Mouse (Mus musculus) ES-CJ7 (cell line): Measurements from ENCODE around the gene Dusp5.

Experiments
- DNase-seq: peaks from one replicate; pipeline ENCODE4 v3.0.0; 2011; ENCODE audit warnings: low read depth, low spot score

Gene Dusp5

GRCm38 (mm10) chr19:53543602-53544001, 14.7 kb downstream of the Dusp5 start:
- no peak for DNase-seq

DNA sequence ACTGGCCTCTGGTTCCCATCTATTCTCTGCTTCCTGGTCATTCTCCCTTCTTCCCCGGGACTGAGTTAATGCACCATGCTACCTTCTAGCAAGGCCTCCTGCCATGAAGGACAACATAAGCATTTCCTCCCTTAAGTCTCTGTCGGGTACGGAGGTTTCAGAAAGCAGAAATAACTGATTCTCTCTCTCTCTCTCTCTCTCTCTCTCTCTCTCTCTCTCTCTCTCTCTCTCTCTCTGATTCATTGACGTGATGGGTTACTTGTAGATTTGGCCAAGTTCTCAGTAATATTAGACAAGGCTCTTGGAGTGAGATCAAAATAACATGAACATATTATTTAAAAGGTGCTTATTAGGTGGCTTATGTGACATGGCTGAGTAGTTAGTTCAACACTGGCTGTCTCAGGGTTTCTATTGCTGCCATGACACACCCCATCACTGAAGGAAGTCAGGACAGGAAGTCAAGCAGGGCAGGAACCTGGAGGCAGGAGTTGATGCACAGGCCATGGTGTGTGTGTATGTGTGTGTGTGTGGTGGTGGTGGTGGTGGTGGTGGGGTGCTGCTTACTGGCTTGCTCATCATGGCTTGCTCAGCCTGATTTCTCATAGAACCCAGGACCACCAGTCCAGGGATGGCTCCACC, 16.1 kb downstream of the Dusp5 start:
- DNase-seq = no peak

- no peak for DNase-seq
These were observed 18.7 kb downstream of the Dusp5 start for GRCm38 (mm10) chr19:53547597-53547996.

DNA sequence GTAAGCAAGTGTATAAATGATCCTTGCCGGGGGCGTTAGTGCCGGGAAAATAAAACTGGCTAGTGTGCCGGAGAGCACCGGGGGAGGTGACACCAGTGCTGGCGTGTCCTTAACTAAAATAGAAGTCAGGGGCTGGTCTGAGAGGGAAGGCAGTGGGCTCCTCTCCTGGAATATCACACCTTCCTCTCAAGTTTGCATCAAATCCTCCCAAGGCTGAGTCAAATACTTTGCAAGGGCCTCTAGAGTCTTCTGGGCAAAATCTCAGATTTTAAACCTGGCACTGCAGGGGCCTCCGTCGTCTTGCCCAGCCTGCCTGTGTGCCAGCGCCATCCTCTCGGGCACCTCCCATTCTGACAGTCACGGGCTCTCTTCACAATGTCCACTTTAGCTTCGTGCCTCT, 22.1 kb downstream of the Dusp5 start:
- DNase-seq = no peak

DNA sequence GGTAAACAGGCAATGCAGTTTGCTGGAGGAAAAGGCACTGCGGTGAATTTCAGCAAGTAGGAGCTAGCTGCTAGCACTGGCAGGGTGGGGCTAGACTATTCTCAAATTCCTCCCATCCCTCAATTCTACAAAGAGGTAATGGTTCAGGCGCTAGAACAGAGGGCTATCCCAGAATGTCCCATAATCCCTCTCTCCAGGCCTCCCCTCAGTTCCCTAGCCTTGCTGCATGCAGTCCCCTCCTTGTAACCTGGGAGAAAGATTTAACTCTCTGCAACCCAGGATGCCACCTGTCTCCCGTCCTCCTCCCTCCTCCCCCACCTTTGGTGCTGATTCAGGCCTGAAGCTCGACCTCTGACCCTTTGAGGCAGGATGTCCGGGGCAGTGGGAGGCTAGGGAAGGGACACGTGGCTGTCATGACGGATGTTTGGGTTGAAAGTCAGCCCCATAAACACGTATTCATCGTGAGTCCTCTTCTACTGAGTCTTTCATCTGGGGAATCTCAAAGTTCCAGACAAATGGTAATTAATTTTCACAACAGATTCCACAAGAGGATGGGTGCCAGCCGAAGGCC, 23.4 kb downstream of the Dusp5 start:
- DNase-seq = peak; percentile 71

- DNase-seq = no peak
These were observed 23.9 kb downstream of the Dusp5 start for GRCm38 (mm10) chr19:53552795-53553194.

DNA sequence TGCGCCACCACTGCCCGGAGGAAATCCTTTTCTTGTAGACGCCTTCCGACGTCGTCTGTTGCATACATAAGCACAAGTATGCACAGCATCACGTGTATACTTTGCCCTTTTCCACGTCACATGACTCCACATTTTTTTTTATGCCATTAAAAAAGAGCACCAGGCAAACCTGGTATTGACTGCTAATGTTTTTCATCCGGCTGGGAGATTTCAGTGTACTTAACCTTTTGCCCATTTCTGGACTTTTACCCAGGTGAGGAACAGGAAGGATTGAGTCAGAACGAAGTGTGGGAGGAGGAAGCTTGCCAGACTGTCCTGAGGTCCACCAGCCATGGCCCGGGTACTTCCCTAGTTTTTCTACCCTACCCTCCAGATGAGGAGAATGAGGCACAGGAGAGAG, 25.5 kb downstream of the Dusp5 start:
- DNase-seq = no peak

- DNase-seq = no peak
These were observed 26.2 kb downstream of the Dusp5 start for GRCm38 (mm10) chr19:53554981-53555616.

DNA sequence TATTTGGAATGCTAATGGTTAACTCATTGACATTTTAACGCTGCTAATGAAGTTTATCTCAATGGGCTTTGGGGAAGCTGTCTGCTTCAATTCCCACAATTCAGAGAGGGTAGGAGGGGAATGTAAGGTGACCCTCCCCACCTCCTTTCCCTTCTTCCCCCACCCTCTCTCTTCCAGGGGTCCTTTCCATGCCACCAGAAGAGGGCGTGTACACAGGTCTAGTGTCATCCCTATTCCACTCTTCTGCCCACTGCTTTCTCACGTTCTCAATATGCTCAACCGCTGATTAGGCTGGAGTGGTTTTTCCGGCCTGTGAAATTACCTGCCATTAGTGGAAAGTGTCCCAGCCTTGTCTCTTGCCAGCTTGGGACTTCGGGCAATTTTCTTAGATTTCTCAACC, 27.9 kb downstream of the Dusp5 start:
- DNase-seq = peak; percentile 59

DNA sequence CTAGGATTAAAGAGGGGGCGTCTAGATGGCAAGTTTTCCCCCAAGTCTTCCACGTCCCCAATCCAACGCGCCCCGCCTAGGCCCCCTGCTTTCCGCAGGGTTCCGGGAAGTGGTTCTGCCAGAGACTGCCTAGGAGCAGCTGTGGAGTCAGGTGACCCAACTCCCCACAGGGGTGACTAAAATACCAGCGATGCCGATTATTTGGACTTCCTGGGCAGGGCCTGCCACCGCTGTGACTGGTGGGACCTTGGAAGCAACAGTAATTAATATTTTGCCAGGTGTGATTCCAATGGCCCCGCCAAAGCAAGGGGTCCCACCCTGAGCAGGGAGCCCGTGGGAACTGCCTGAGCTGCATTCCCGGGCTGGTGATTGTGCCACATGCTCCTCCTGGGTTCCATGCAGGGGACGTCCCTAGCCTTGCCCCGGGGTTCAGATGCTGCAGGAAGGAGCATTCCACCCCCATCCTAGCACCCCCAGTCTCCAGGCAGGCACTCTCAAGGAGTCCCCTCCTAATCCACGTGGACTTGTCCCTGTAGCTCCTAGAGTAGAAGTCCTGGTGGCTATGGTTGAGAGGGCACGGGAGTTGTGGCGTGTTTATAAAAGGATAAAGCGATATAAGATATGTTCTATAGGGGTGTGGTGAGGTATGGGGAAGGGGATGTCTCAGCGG, 28.5 kb downstream of the Dusp5 start:
- DNase-seq = peak; percentile 68

DNA sequence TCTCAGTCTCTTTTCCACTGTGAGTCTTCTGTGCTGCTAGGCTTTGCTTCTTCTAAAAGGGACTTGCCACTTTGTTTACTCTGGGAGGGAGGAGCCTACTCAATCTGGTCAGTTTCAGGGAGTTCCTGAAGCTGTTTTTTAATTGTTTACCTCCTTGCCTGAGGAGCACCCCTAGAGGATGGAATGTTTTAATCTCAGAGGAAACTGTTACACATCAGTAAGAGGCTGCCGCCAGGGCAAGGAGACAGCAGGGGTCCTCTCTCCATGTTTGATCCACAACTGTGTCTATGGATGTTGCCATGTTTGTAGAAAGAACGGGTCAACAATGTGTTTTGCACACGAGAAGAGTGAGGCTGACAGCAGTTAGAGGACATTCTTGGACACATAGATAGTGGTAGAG, 31.5 kb downstream of the Dusp5 start:
- peak; percentile 64 for DNase-seq

GRCm38 (mm10) chr19:53564174-53564573, 35.3 kb downstream of the Dusp5 start:
- DNase-seq = no peak

DNA sequence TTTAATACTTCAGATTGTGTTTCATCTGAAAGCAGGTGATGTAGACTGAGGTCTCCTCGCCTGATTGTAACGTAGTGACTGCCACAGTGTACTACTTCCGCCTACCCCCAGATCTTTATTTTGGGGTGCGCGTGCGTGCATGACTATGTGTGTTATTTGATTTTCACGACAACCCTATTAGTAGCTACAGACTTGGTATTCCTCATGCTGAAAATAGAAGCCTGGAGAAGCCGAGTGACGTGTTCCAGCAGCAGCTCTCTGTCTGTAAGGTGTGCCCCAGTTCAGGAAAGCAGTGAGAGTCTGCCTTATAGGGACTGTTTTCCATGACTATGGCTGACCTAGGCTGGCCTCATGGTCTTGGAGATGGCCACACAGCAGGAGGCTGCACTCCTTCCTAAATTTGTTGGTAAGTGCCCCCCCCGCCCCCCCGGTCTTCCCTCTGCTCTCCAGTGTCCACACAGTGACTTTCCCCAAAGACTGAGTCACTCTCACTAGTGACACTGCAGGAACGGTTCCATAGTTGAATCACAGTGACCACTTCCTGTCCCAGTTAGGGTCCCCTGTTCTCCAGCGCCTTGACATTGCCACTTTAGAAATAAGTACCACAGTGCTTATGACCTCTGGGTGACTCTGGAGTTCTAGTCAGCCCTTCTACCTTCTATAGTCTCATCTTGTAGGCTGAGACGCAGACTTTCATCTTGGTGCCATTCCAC, 36.8 kb downstream of the Dusp5 start:
- no peak for DNase-seq

- no peak for DNase-seq
These were observed 39.0 kb downstream of the Dusp5 start for GRCm38 (mm10) chr19:53567864-53568263.

DNA sequence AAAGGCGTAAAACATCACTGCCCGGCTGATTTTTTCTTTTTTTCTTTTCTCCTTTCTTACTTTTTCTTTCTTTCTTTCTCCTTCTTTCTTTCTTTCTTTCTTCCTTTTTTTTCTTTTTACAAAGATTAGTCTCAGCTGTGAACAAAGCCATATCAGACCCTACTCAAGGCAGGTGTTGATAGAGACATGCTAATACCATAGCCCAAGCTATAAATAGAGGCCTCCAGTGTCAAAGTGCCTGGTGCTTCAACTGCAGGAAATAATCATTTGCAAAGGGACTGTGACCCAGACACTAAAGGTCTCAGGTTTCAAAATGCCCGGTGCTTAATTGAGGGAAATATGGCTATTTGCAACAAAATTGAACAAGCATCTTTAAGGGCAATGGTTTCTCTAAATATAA, 39.6 kb downstream of the Dusp5 start:
- DNase-seq = no peak

GRCm38 (mm10) chr19:53571056-53571455, 42.1 kb downstream of the Dusp5 start:
- no peak for DNase-seq

DNA sequence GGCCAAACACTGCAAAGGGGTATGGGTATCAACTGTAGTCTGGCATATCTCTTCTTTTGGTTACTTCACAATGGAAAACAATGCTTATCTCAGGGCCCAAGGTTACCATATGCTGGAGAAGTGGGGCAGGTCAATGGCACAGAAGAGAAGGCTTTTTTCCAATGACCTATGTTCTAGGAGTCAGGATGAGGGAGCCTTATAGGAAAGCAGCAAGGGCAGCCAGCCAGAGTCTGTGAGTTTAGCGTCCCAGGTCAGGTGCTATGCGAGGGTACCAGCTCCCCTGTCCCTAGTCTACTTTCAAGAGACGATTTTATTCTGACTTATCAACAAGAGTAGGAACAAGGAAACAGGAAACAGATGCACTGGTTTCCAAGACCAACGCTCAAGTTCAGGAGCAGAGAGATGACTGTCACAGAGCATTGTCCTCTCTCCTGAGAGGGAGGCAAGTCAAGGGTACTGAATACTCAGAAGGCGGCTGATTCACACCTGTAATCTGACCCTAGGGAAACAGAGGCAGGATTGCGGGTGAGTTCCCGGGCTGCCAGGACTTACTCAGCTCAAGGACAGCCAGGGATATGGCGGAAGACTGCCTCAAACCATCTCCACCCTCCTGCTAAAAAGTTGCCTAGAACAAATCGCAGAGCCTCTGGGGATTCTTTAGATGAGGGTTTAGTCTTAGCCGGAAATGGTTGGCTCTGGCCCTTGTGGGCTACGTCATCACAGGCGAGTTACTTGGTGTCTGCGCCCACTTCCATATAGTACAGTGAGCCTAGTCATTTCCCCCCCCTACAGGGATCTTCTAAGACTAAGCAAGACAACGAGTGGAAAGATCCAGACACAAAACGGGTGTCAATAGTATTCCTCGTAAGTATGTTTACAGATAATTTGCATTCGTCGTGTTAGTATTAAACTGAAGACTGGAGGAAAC, 42.9 kb downstream of the Dusp5 start:
- DNase-seq = no peak

DNA sequence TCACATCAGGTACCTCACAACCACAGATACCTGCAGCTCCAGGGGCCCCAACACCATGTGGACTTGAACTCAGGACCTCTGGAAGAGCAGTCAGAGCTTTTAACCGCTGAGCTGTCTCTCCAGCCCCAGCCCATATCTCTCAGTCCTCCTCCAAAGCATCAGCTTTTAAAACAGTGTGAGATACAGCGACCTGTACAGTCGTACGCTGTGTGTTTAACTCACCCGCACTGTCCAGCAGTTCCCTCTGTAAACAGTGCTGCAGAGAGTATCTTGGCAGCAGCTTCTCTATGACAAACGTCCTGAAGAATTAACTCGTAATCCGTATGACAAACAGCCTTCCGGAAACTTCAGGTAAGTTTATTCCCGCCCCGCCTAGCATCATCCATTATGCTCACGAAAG, 43.7 kb downstream of the Dusp5 start:
- DNase-seq = no peak

DNA sequence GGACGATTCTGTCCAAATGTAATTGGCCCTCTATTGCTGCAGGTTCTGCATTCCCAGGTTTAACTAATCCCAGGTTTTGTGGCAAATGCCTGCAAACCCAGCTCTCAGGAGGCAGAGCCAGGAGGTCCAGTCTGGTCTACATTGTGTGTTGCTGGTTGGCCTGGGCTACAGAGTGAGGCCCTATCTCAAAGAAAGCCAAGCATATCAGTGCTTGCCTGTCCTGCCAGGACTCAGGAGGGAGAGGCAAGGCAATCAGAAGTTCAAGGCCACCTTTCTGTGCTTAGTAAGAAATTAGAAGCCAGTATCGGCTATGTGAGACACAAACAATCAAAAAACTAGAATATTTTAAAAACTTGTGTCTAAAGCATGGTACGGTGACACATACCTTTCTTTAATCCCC, 44.2 kb downstream of the Dusp5 start:
- DNase-seq = no peak

- DNase-seq = no peak
These were observed 45.2 kb downstream of the Dusp5 start for GRCm38 (mm10) chr19:53574131-53574530.

DNA sequence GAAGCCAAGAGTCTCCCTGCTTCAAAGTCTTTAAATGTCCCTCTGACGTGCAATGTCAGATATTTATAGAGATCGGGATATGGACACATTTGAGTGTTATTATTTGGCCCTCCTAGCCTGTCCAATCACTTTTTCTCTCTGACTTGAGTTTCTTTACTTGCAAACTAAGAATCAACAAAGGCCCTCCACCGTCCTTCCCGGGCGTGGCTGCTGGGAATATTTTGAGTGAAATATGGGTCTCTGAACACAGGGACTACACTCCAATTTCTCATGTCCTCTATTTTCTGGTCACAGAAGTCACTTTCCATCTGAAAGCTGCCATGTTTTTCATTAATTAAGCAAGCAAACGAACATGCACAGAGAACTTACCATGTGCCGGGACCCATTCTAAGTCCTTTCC, 45.6 kb downstream of the Dusp5 start:
- DNase-seq = no peak
